Mouse (Mus musculus) Patski (cell line): ENCODE data around the gene Jam3. TPM values are rescaled to one million over a fixed set of nuclear protein-coding genes. Genes with fewer than 3 reads are reported as not detected.
A peak's percentile ranks its signal among the peaks of the same experiment; 100 is the strongest.

ENCODE experiments used
- ATAC-seq: fragments of 100-300 bp; one replicate; pipeline ENCODE4 v1.8.0; 2021
- CTCF ChIA-PET: fragments of 350-600 bp; sonication (Branson Sonifier 250); formaldehyde crosslinking; loops from one replicate; lab custom pipeline; 2022; ENCODE audit warnings: inconsistent platforms; lab: Charles Lee
- POLR2A ChIA-PET: fragments of 350-600 bp; sonication (Branson Sonifier 250); formaldehyde crosslinking; loops from one replicate; lab custom pipeline; 2022; ENCODE audit warnings: antibody characterized with exemption, inconsistent platforms; lab: Charles Lee
- DNase-seq: peaks from one replicate; pipeline ENCODE4 v3.0.0-alpha.2; 2011; ENCODE audit warnings: low read depth, low spot score
- H3K27me3 ChIP-seq: fragments of 371-371 bp; one replicate; pipeline ENCODE4 v1.5.1; 2021
- CTCF ChIP-seq: fragments of 100-300 bp; IDR thresholded peaks from one replicate; pipeline ENCODE4 v1.5.1; 2021
- in situ Hi-C: fragments of 300-500 bp; cut with MboI; formaldehyde crosslinking; loops from 3 replicates; pipeline ENCODE4 v1.11.1; 2018; ENCODE audit warnings: low pct_unique_long_range_greater_than_20kb, mixed read lengths
- polyA plus RNA-seq: library from polyadenylated mRNA; unstranded; gene quantifications from one replicate; pipeline ENCODE4 v1.2.3, GENCODE M21; 2021

Gene Jam3
- 40.0 TPM for polyA plus RNA-seq

DNA sequence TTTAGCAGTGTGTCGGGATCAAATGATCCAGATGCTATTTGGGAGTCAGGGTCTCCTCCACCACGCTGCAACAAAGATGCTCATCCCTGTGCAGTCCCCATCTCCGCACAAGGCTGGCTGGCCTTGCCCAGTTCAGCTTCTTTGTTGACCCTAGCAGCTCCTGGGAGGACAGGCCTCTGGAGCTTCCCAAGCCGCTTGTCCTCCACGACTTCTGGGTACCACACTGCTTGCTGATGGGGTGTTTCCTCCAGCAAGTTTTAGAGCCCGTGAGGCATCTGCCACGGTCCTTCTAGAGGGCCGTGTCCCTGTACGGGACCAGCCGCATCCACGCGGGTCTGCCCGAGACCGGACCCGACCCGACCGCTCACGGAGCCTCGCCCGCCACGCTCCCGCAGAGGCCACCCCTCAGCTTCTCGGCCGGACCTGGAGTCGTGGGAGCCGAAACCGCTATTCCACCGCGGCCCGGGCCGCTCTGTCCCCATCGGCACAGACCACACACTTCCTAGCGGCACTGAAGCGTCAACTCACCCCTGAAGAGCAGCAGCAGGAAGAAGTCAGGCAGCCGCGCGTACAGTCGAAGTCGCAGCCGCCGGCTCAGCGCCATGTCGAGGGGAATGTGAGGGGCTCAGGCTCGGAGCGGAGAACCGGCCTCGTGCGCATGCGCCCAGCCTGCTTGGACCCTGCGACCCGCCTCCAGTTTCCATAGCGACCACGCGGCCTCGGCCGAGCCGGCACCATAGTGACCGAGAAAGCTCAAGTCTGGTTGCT lies at the start of gene Jam3:
TSS of gene Jam3 (minus strand) at position 659 of the 768 bp plus-strand sequence.
- peaks cover 22% of the 10 kb centered on the region for H3K27me3 ChIP-seq
- in situ Hi-C loops = no loop called here
- ATAC-seq (peak; percentile 91), DNase-seq (no peak)
- ChIA-PET POLR2A (no interaction called here), CTCF (interaction anchor here (0.7 to 1.6 kb wide), 4 partner anchors 12 to 49 kb away, joined by 3 to 5 read pairs (median 3); no protein-coding TSS in a partner anchor)
- TF ChIP-seq CTCF = no peak

DNA sequence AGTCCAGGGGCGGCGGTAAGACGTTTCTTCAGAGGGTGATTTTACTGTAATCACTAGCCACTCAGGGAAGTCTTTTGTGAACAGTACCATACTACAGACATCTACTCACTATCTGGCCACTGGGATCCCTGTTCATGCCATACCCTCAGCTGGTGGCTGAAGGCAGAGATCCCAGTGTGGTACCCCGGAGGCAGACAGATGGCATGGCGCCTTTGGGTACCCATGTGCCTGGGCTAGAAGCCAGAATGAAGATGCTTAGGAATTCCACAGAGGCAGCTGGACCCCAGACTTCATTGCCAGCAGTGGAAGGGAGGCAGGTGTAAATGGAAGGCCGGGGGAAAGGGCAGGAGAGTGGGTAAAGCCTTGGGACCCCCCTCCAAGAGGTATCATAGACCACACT lies 49.0 kb upstream of the Jam3 start:
- peaks cover 13% of the 10 kb centered on the region for H3K27me3 ChIP-seq
- no peak for ATAC-seq
- ChIA-PET POLR2A (no interaction called here), CTCF (no interaction called here)
- no peak for TF ChIP-seq CTCF
- in situ Hi-C loops = no loop called here
- no peak for DNase-seq

DNA sequence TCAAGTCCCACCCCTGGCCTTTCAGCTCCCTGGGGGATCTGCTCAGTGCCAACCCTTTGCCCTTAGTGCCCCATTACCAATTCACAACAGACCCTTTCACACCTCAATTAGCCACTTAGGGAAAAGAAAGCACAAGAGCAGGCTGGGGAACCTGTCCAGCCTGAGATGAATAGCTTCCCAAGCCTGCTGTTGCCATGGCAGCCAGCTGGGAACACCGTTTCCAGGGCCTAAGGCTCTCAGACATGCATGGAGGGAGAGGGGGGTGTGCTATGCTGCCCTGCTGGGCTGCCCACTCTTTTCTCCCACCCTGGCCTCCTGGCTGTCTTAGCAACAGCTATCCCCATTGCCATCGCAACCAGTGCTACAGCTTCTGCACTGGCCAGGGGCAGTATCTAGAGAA lies 47.9 kb upstream of the Jam3 start:
- in situ Hi-C loops = no loop called here
- ChIA-PET CTCF (interaction anchor here (1.6 kb wide), 1 partner anchor 27 kb away, joined by 5 read pairs; no protein-coding TSS in a partner anchor), POLR2A (no interaction called here)
- no peak for TF ChIP-seq CTCF
- no peak for DNase-seq
- peaks cover 13% of the 10 kb centered on the region for H3K27me3 ChIP-seq
- no peak for ATAC-seq

DNA sequence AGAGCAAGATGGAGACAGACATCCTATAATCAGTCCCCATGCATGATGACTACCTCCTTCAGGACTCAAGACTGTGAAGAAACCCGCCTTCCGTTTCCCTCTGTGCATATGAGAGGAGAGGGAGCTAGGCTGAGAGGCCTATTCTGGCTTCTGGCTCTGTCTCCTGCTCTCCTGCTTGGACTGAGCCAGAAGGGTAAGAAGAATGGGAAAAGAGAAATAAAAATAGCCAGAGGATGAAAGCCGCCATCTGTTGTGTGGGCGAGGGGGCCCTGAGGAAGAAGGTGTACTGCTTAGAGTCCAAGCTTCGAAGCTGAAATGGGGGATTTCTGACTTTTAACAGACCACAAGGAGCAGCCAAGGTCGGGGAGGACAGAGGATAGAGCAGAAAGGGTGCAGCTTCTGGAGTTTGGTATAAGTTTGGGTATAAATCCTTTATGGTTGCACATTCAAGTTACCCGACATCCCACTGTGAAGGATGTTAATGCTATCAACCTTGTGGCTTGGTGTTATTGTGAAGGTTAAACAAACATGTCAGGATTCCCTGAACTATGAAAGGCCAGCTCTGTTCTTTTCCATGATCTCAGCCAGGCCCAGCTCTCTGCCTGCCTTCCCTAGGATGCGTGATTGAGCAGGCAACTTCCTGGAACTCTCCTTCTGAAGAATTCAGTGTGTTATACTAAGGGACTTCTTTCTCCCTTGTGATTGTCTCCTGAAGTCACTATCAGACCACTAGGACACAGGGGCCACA lies 46.4 kb upstream of the Jam3 start:
- no peak for TF ChIP-seq CTCF
- peak; percentile 13 for ATAC-seq
- CTCF ChIA-PET = interaction anchor here (0.7 to 1.6 kb wide), 7 partner anchors 10 to 106 kb away, joined by 3 to 5 read pairs (median 3); no protein-coding TSS in a partner anchor

DNA sequence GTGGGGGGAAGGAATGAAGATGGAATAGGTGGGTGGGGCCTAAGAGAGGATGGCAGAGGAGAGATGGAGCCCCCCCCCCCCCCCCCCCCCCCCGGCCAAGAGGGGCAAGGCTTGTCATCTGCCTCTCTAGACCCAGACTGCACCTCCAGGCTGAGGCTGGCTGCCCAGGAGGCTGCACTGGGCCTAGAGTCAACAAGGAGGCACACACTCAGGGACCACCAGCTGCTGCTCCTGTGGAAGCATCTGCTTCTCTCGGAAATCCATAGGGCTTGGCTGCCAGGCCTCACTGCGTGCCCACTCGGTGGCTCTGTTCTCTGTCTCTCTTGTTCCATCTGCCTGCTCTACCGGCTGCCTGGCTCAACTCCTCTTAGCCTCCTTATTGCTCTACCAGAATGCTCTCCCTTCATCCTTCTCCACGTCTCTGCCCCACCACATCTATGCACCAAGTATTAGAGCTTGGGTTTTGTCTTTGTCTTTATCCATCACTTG lies 38.4 kb upstream of the Jam3 start:
- no peak for TF ChIP-seq CTCF
- CTCF ChIA-PET = no interaction called here
- in situ Hi-C loops = no loop called here

More for the DNA sequence above, 46.4 kb upstream of the Jam3 start:
- in situ Hi-C loops = no loop called here
- POLR2A ChIA-PET = interaction anchor here (1.6 kb wide), 1 partner anchor 9 kb away, joined by 4 read pairs; no protein-coding TSS in a partner anchor
- no peak for DNase-seq
- no peaks in the 10 kb centered on the region for H3K27me3 ChIP-seq

DNA sequence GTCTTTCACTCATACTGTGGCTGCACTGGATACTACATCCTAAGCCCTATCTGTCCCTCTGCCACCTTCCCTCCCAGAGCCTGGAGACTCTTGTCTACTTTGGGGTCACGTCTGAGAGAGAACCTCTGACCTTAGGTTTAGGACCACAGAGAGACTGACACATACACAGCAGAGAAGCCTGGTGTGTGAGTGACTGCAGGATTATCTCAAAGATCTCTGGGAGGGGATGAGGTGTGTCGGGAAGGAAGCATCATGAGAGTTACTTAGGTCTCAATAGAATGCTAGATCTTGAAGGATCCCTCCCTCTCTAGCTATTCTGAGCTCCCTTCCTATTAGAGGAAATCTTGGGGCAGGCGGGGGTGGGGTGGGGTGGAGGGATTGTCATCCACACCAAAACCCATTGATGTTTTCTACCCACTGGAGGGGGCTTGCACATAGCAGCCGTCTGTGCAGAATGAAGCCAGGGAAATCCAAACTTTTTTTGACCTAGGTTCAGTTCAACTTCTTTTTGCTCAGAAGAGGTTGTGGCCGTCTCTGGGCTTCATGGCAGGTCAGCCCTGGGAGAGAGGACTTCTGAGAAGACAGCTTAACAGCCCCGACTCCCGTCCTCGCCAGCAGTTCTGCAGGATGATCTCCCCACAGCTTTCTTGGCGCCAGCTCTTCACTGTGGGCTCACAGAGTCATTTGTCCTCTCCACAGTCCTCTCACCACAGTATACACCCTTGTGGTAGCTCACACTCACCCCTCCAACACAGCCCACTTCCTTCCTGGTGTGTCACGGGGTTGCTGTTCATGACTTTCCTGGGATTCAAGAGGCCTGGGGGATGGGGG lies 37.8 kb upstream of the Jam3 start:
- CTCF ChIA-PET = interaction anchor here (1.1 to 1.8 kb wide), 2 partner anchors 9 to 17 kb away, joined by 3 to 5 read pairs; no protein-coding TSS in a partner anchor

More for the DNA sequence above, 38.4 kb upstream of the Jam3 start:
- no peak for DNase-seq
- H3K27me3 ChIP-seq = no peaks in the 10 kb centered on the region
- POLR2A ChIA-PET = no interaction called here
- no peak for ATAC-seq

DNA sequence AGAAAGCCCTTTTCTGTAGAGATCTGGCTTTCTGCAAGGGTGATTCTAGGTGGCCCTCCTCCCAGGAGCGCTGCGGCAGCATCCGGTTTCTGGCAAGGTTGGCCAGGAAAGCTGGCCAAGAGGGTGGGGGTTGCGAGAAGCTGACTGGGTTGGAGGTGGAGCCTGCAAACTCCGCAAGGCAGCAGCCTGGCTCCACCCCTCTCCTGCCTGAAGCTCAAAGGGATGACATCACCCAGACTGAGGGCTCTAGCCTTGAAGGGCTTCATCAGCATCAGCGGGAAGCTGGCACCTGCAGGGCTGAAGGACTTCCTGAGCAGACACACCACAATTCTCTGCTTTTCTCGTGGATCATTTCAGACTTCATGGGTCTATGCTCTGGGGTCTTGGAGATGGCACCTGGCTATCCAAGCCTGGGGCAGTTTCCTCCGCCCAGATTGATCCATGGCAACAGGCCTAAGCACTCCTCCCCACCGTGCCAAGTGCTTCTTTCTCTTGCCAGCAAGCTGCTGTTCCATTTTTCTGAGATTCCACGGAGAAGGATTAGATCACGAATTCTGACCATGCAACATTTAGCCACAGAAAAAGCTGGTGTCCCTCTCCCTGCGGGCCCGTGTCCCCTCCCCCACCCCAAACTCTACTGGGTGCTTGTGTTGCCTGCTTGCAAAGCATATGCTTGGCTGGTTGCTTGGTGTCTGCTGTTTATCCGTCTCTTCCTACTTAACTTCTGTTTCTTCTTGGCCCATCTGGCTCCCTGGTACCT lies 37.0 kb upstream of the Jam3 start:
- TF ChIP-seq CTCF = no peak
- POLR2A ChIA-PET = interaction anchor here (1.0 kb wide), 1 partner anchor 10 kb away, joined by 4 read pairs; no protein-coding TSS in a partner anchor
- CTCF ChIA-PET = interaction anchor here (0.9 to 1.8 kb wide), 5 partner anchors 10 to 45 kb away, joined by 3 to 6 read pairs (median 4); no protein-coding TSS in a partner anchor
- DNase-seq (peak; percentile 58), ATAC-seq (peak; percentile 98)
- no peaks in the 10 kb centered on the region for H3K27me3 ChIP-seq
- in situ Hi-C loops = no loop called here

More for the DNA sequence above, 37.8 kb upstream of the Jam3 start:
- no peaks in the 10 kb centered on the region for H3K27me3 ChIP-seq
- DNase-seq (no peak), ATAC-seq (no peak)
- in situ Hi-C loops = no loop called here
- TF ChIP-seq CTCF = no peak
- POLR2A ChIA-PET = interaction anchor here (1.0 kb wide), 1 partner anchor 9 kb away, joined by 4 read pairs; no protein-coding TSS in a partner anchor

DNA sequence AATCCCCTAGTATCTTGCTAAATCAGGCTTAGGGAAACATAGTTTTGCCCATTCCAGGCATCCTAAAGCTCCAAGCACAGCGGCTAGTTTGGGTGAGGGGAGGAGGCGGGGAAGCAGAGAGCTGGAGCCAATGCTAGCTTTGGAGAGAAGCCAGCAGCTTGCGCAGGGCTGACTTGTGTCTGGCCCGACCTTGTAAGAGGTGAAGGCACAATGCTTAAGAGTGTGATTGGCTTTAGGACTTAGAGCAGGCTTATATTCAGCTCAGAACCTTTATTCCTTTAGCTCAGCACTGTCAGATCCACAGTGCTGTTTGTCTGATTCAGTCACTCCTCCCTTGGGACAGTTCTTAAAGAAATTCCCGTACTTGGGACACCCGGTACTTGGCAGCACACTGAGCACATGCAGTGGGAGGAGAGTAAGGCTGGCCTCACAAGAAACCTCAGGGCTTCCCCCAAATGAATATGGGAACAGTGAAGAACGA lies 36.3 kb upstream of the Jam3 start:
- in situ Hi-C loops = no loop called here
- DNase-seq (peak; percentile 30), ATAC-seq (peak; percentile 60)
- TF ChIP-seq CTCF = no peak
- POLR2A ChIA-PET = no interaction called here
- CTCF ChIA-PET = interaction anchor here (0.9 to 1.8 kb wide), 5 partner anchors 10 to 45 kb away, joined by 3 to 6 read pairs (median 4); no protein-coding TSS in a partner anchor
- no peaks in the 10 kb centered on the region for H3K27me3 ChIP-seq

DNA sequence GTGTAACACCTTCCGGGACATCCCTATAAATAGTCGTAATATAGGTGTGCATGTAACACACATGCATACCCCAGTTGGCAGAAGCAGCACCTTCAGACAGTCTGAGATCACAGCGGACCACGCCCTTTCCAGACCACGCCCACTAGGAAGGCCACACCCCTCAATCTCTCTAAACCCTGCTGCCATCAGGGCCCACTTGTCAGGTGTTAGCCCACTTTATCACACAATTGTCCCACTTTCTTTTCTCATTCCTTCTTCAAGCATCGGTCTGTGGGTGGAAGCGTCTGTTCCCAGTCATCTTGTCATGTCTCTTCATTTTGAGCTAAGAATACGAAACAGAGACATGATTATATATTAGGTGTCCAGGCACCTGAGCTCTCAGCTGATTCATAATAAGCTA lies 35.2 kb upstream of the Jam3 start:
- no peaks in the 10 kb centered on the region for H3K27me3 ChIP-seq
- no peak for ATAC-seq
- ChIA-PET CTCF (interaction anchor here (1.5 kb wide), 1 partner anchor 9 kb away, joined by 6 read pairs; no protein-coding TSS in a partner anchor), POLR2A (no interaction called here)
- no peak for TF ChIP-seq CTCF
- no peak for DNase-seq
- in situ Hi-C loops = no loop called here
